Mouse (Mus musculus): ENCODE data around the gene Zfhx2. TPM values are rescaled to one million over a fixed set of nuclear protein-coding genes. Genes with fewer than 3 reads are reported as not detected.

Gene Zfhx2
- total RNA-seq, 1 experiment from 2014 or later = 2.4 TPM

GRCm38 (mm10) chr14:55014991-55015766 is 76.9 kb downstream of the Zfhx2 start, which contains the start of gene Ngdn:
TSS of gene Ngdn (plus strand) at chr14:55015454.
- ATAC-seq (replicated peaks; ENCODE audit: insufficient number of reproducible peaks, low FRiP score, low TSS enrichment, poor library complexity, severe bottlenecking) = peak; percentile 97

GRCm38 (mm10) chr14:55014591-55014990 is 77.5 kb downstream of the Zfhx2 start:
- ATAC-seq (replicated peaks; ENCODE audit: insufficient number of reproducible peaks, low FRiP score, low TSS enrichment, poor library complexity, severe bottlenecking) = peak; percentile 14; the same call in 1 of the 2 replicates

- ATAC-seq (replicated peaks; ENCODE audit: insufficient number of reproducible peaks, low FRiP score, low TSS enrichment, poor library complexity, severe bottlenecking) = no peak
These were observed 81.0 kb downstream of the Zfhx2 start for GRCm38 (mm10) chr14:55011116-55011515.

Other genes with a start within 250 kb of the Zfhx2 start
- gene Homez, start 221.4 kb downstream of the Zfhx2 start, total RNA-seq (2017) = 2.1 to 16.7 TPM (median 5.1 TPM) in 3 replicates
- gene Ppp1r3e, start 214.8 kb downstream of the Zfhx2 start, total RNA-seq (2017) = 1.3 to 2.7 TPM in 2 of 3 replicates, not detected in the other
- gene Bcl2l2, start 208.9 kb downstream of the Zfhx2 start, total RNA-seq (2017) = 2.2 to 9.0 TPM (median 4.0 TPM) in 3 replicates
- gene Gm20521, start 208.9 kb downstream of the Zfhx2 start, total RNA-seq (2017) = 3.0 to 3.6 TPM in 2 of 3 replicates, not detected in the other
- 141 to 211 TPM (median 184 TPM) in 3 replicates for gene Pabpn1, start 199.8 kb downstream of the Zfhx2 start, total RNA-seq (2017)
- 0.85 to 1.4 TPM (median 1.1 TPM) in 3 replicates for gene Slc22a17, start 179.2 kb downstream of the Zfhx2 start, total RNA-seq (2017)
- gene Efs, start 166.2 kb downstream of the Zfhx2 start, total RNA-seq (2017) = not detected in 3 replicates
- not detected in 3 replicates for gene Il25, start 159.6 kb downstream of the Zfhx2 start, total RNA-seq (2017)
- not detected in 3 replicates for gene Cmtm5, start 156.1 kb downstream of the Zfhx2 start, total RNA-seq (2017)
- not detected in 3 replicates for gene Myh6, start 125.4 kb downstream of the Zfhx2 start, total RNA-seq (2017)
- gene Gm17428, start 115.4 kb downstream of the Zfhx2 start, total RNA-seq (2017) = not detected in 3 replicates
- not detected in 3 replicates for gene Myh7, start 97.7 kb downstream of the Zfhx2 start, total RNA-seq (2017)
- gene Ngdn, start 76.9 kb downstream of the Zfhx2 start, total RNA-seq (2017) = 73.4 to 121 TPM (median 99.8 TPM) in 3 replicates
- gene Thtpa, start 2.5 kb upstream of the Zfhx2 start, total RNA-seq (2017) = 6.1 to 9.5 TPM (median 8.9 TPM) in 3 replicates
- 26.9 to 61.0 TPM (median 34.8 TPM) in 3 replicates for gene Ap1g2, start 14.3 kb upstream of the Zfhx2 start, total RNA-seq (2017)
- not detected in 3 replicates for gene Jph4, start 24.6 kb upstream of the Zfhx2 start, total RNA-seq (2017)
- 2.8 TPM in 1 of 3 replicates, not detected in the others for gene Dhrs2, start 129.7 kb upstream of the Zfhx2 start, total RNA-seq (2017)

Measured in monocyte, adult 5-6 weeks (primary cell).